Mouse (Mus musculus): ENCODE measurements around the gene H2al3. TPM values are rescaled to one million over a fixed set of nuclear protein-coding genes. Genes with fewer than 3 reads are reported as not detected.

H2al3 gene
- total RNA-seq (2021): not detected
- long read RNA-seq, experiment 1: 0 reads
- long read RNA-seq, experiment 2: 0 reads

- no peak for DNase-seq
- intact Hi-C loops (cut with DNase I; ENCODE audit: low total_unique reads): no loop called here
Observed at GRCm38 (mm10) chrX:9849403-9849802, at the start of gene H2al3. H2al3 (plus strand) TSS chrX:9849703.

DNA sequence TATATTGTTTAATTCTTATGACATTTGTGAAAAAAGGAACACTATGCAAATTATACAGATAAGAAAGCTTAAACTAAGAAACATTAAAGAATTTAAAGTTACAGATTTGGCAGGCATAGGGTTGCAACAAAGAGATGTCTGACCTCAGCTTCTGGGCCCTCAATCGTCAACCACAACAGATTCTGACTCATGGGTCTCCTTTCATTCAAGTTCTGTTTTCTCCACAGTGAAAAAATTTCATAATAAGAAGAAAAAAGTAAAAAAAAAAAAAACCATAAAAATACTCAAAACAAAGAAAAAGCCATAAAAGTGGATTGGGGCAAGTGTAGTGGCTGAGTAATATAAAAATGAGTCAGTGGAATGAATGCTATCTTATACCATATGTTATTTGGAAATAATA lies 39.4 kb upstream of the H2al3 start:
- DNase-seq: no peak
- intact Hi-C loops (cut with DNase I; ENCODE audit: low total_unique reads): no loop called here

DNA sequence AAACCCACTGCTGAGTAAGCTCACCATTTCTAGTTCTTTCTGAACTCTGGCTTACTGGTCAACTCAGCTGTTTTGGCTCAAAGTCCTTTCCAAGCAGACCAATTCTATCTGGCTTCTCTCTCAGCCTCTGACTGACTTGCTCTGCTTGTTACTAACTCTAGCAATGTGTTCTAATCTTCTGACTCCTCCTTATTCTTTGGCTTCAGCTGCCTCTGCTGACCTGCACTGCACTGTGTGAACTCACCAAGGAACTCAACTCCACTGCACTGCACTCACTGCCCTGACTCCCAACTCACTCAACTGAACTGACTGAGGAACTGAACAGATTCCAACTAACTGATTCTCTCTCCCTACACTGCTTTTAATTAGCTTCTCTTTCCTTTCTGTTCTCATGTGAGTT lies 37.0 kb upstream of the H2al3 start:
- intact Hi-C loops (cut with DNase I; ENCODE audit: low total_unique reads): no loop called here
- DNase-seq: no peak

GRCm38 (mm10) chrX:9834779-9835178 lies 14.7 kb upstream of the H2al3 start:
- DNase-seq: no peak
- intact Hi-C loops (cut with DNase I; ENCODE audit: low total_unique reads): no loop called here

- intact Hi-C loops (cut with DNase I; ENCODE audit: low total_unique reads): no loop called here
- DNase-seq: no peak
Observed at GRCm38 (mm10) chrX:9846628-9847027, 2.9 kb upstream of the H2al3 start, which contains the start of gene Hypm. Hypm (plus strand) TSS chrX:9846928.

GRCm38 (mm10) chrX:9861859-9862258 lies 12.4 kb downstream of the H2al3 start:
- intact Hi-C loops (cut with DNase I; ENCODE audit: low total_unique reads): no loop called here

DNA sequence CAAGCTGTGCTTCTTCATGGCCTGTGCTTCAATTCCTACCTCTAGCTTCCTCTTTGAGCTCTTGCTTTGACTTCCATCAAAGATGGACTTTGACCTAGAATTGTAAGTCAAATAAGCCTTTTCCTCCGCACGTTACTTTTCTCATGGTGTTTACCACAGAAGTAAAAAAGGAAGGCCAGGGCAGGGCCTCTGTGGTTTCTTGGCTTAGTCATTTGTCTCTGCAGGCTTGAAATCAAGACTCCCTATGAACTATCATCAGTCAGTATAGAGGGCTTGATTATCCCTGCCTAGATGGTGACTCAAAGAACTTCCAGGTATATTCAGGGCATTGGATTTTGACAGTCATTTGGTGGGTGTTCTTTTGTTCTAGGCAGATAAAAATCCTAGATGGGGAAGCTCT lies 26.0 kb downstream of the H2al3 start:
- intact Hi-C loops (cut with DNase I; ENCODE audit: low total_unique reads): no loop called here
- no peak for DNase-seq

More at GRCm38 (mm10) chrX:9861859-9862258, 12.4 kb downstream of the H2al3 start:
- no peak for DNase-seq

DNA sequence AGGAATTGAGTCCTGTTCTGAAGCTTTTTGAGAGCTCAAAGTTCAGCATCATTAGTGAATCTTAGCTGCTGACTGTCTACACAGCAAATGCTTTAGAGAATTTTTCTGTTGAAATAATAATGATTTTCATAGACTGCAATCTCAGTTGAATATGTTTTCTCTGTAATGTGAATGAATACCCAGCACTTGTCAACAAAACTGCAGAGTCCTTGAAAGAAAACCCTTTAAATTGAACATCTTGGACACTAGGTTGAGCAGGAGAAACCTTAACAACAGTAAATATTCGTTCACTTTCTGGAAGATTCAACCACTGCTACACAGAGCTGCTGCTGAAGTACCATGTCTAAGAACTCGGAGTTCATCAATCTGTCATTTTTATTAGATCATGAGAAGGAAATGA lies 35.8 kb downstream of the H2al3 start, which contains the start of gene Sytl5:
Gene Sytl5 (plus strand): TSS at position 301 of the 400 bp plus-strand sequence.
- no peak for DNase-seq
- intact Hi-C loops (cut with DNase I; ENCODE audit: low total_unique reads): no loop called here

Other genes starting within 250 kb of the H2al3 start
- gene Dynlt3, start 186.7 kb upstream of the H2al3 start, total RNA-seq (2021): 10 to 100 TPM; 51.1 to 60.3 TPM
- gene Hypm, start 2.8 kb upstream of the H2al3 start, total RNA-seq (2021): not detected
- gene Sytl5, start 35.9 kb downstream of the H2al3 start, total RNA-seq (2021): under 1 TPM; 0.09 to 0.27 TPM

All from gastrocnemius, postnatal 14 days (tissue).